Comparison of ENCODE assay signal across 13 mouse cellular contexts in the genomic region with DNA sequence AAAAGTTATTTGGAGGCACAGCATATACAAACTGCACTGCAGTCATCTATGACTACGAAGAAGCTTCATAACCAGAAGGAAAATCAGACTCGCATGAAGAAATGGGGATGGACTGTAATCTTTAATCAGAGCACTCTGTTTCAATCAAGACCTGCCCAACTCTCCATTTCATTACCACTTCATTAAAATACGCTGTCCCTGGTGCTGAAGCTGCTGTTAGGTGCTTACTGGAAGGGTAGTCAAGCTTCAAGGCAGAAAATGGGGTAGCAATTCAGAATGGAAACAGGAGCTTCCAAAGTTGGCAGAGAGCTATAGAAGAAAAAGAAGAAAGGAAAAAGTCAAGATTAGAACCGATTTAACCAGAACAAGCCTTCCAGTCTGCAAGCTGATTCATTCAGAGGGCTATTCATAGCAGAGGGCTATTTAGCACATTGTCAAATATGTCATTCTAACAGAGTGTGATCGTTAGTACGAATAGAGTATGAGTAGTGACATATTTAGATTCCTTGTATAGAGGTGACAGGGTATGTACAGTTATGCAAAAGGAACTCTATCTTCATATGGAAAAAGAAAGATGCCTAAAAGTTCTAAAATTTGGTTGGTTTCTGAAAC.
DNase-seq lines count a peak whose midpoint lies in the region; ATAC-seq and TF ChIP-seq lines count a peak whose summit lies in the region.
"Had no signal": no experiment of that assay in that cellular context is flagged by ENCODE, and none has a peak within 500 bp of the region (broad histone marks: within the 10 kb centered on the region; RNA-seq: fewer than 3 reads in every experiment).

No protein-coding gene starts in this region.

- no peak overlapping the region for H3K4me3 ChIP-seq in myocyte
- H3K4me3 ChIP-seq: intestine, embryonic 15.5 days; stomach, embryonic 15.5 days had no signal

- peak; percentile 97 for ATAC-seq in frontal cortex, adult (ENCODE audit: low TSS enrichment)
- ATAC-seq: activated CD4-positive, CD25-positive, alpha-beta regulatory T cell, adult 4 months; intestine, embryonic 15.5 days had no signal

- H3K36me3 ChIP-seq in myocyte (ENCODE audit: control insufficient read depth, insufficient read depth), result no peaks in the 10 kb centered on the region
- H3K36me3 ChIP-seq: intestine, embryonic 15.5 days; stomach, embryonic 15.5 days had no signal

- DNase-seq in frontal cortex, postnatal 25 days (ENCODE audit: low spot score in 2 of 2), result no peak
- DNase-seq in lung, postnatal 10 days, result peak; percentile 27
- DNase-seq in lung, adult 18-20 months, result no peak
- peak; percentile 77 for DNase-seq in embryo, embryonic 10.5 days (ENCODE audit: low spot score)
- no peak for DNase-seq in layer of hippocampus, adult 11-12 months (ENCODE audit: low spot score)
- DNase-seq in cerebellum, adult 9-11 months, result no peak
- DNase-seq: cerebellum, adult 2 months; heart, adult 11 months had no signal

- TF ChIP-seq POLR2A in myocyte (IDR thresholded peaks at IDR 0.05; ENCODE audit: insufficient read length, low read depth), result no peak

- no peak overlapping the region for H3ac ChIP-seq in myocyte (ENCODE audit: control insufficient read depth, insufficient read length)

- no peak overlapping the region for H3K4me2 ChIP-seq in myocyte (ENCODE audit: low read depth)
- H3K4me2 ChIP-seq: intestine, embryonic 15.5 days; stomach, embryonic 15.5 days had no signal

- H3K27me3 ChIP-seq in myocyte (ENCODE audit: control insufficient read depth, insufficient read depth, insufficient read length), result no peaks in the 10 kb centered on the region
- H3K27me3 ChIP-seq: intestine, embryonic 15.5 days; stomach, embryonic 15.5 days had no signal

- H3K79me2 ChIP-seq in myocyte (ENCODE audit: control insufficient read depth, insufficient read depth), result no peaks in the 10 kb centered on the region

TF ChIP-seq in myocyte, 11 proteins besides CTCF, POLR2A, EP300 and RAD21:
- TF ChIP-seq MAX (IDR thresholded peaks at IDR 0.05; ENCODE audit: low read depth) (no peak), MYOD1 (IDR thresholded peaks at IDR 0.05; ENCODE audit: control insufficient read depth in 1 of 3, insufficient read length in 2 of 3, low read depth in 2 of 3) (no peak), USF1 (IDR thresholded peaks at IDR 0.05; ENCODE audit: low read depth) (no peak), REST (IDR thresholded peaks at IDR 0.05; ENCODE audit: insufficient read depth, insufficient read length) (peak; percentile 28)

Comparison
In these comparisons a context has a peak if more than half of its experiments do, and no peak if none do; other contexts are left out.
1. DNase-seq: peak in lung, postnatal 10 days (single experiment) and embryo, embryonic 10.5 days (single experiment); none in frontal cortex, postnatal 25 days (0 of 2), lung, adult 18-20 months (0 of 2), layer of hippocampus, adult 11-12 months (single experiment) and cerebellum, adult 9-11 months (single experiment).